Comparison of ENCODE assay signal across 20 mouse cellular contexts in genomic region chr4:148790940-148791339, GRCm38 (mm10). TPM values are rescaled to one million over a fixed set of nuclear protein-coding genes. Genes with fewer than 3 reads are reported as not detected.
A peak's percentile ranks its signal among the peaks of the same experiment; 100 is the strongest.
DNase-seq lines count a peak whose midpoint lies in the region; ATAC-seq and TF ChIP-seq lines count a peak whose summit lies in the region.
"Had no signal": no experiment of that assay in that cellular context is flagged by ENCODE, and none has a peak within 500 bp of the region (broad histone marks: within the 10 kb centered on the region; RNA-seq: fewer than 3 reads in every experiment).

No protein-coding gene starts in this region.

- H3K4me2 ChIP-seq in stomach, postnatal 0 days (replicated peaks; ENCODE audit: low read depth) = no peak overlapping the region
- H3K4me2 ChIP-seq: forebrain, embryonic 13.5 days; heart, embryonic 13.5 days; hindbrain, embryonic 12.5 days had no signal

- 61% methylated on average over 8 of the region's 8 CpGs for WGBS in heart, embryonic 10.5 days
- WGBS in limb, embryonic 10.5 days = 71% methylated on average over 8 of the region's 8 CpGs
- 65% methylated on average over 8 of the region's 8 CpGs for WGBS in stomach, postnatal 0 days

- no peak for TF ChIP-seq EP300 in stomach, postnatal 0 days (optimal IDR thresholded peaks at IDR 0.05)

- no peaks in the 10 kb centered on the region for H3K36me3 ChIP-seq in heart, embryonic 10.5 days
- H3K36me3 ChIP-seq in limb, embryonic 10.5 days = no peaks in the 10 kb centered on the region
- no peaks in the 10 kb centered on the region for H3K36me3 ChIP-seq in stomach, postnatal 0 days (ENCODE audit: control insufficient read depth, insufficient read depth, low read length)
- H3K36me3 ChIP-seq: embryonic facial prominence, embryonic 10.5 days; heart, embryonic 13.5 days; hindbrain, embryonic 12.5 days had no signal

- TF ChIP-seq CTCF in stomach, postnatal 0 days (IDR thresholded peaks at IDR 0.05; ENCODE audit: low read depth) = no peak

- ATAC-seq in stomach, postnatal 0 days (ENCODE audit: low FRiP score, low TSS enrichment) = peak; percentile 69
- ATAC-seq: forebrain, embryonic 13.5 days; forebrain, postnatal 0 days; hindbrain, embryonic 16.5 days had no signal

- H3K9me3 ChIP-seq in heart, embryonic 10.5 days = no peaks in the 10 kb centered on the region
- H3K9me3 ChIP-seq in limb, embryonic 10.5 days (replicated peaks) = no peaks in the 10 kb centered on the region
- no peaks in the 10 kb centered on the region for H3K9me3 ChIP-seq in stomach, postnatal 0 days (ENCODE audit: control insufficient read depth, low read length)
- H3K9me3 ChIP-seq: embryonic facial prominence, embryonic 10.5 days; forebrain, embryonic 13.5 days; heart, embryonic 13.5 days; hindbrain, embryonic 12.5 days had no signal

- H3K9ac ChIP-seq in stomach, postnatal 0 days (ENCODE audit: low read length) = no peak overlapping the region
- H3K9ac ChIP-seq: forebrain, embryonic 13.5 days; forebrain, postnatal 0 days; hindbrain, embryonic 12.5 days had no signal

- no peak for DNase-seq in heart, embryonic 10.5 days (ENCODE audit: low spot score)
- DNase-seq in heart, postnatal 36 days = no peak
- peak; percentile 12 for DNase-seq in urinary bladder, postnatal 14 days (ENCODE audit: low spot score)
- DNase-seq in urinary bladder, postnatal 10 days (ENCODE audit: low spot score) = no peak
- DNase-seq in limb, embryonic 10.5 days (ENCODE audit: low spot score) = no peak
- peak; percentile 54 for DNase-seq in stomach, postnatal 0 days (ENCODE audit: low spot score)
- DNase-seq in left cerebral cortex, adult 11 months (ENCODE audit: low spot score) = no peak
- no peak for DNase-seq in frontal cortex, postnatal 36 days (ENCODE audit: low spot score in 2 of 2)
- DNase-seq: adrenal gland, postnatal 10 days; cerebellum, adult 2 months; cerebellum, postnatal 14 days; forebrain, postnatal 0 days; gastrocnemius, adult 2 months; gastrocnemius, postnatal 25 days; heart, postnatal 4 days had no signal

- 0 out of 2 replicates have a peak, but pooled peaks cover 9% of the 10 kb centered on the region for H3K27me3 ChIP-seq in heart, embryonic 10.5 days (ENCODE audit: insufficient read depth, poor library complexity, severe bottlenecking)
- peaks cover 72% of the 10 kb centered on the region for H3K27me3 ChIP-seq in limb, embryonic 10.5 days (ENCODE audit: low read depth, poor library complexity, severe bottlenecking)
- no peaks in the 10 kb centered on the region for H3K27me3 ChIP-seq in stomach, postnatal 0 days (ENCODE audit: control insufficient read depth, insufficient read depth, low read length)

- intact Hi-C loops in heart, postnatal 36 days (cut with DNase I) = no loop called here

- H3K4me3 ChIP-seq in heart, embryonic 10.5 days = no peak overlapping the region
- H3K4me3 ChIP-seq in limb, embryonic 10.5 days = no peak overlapping the region
- H3K4me3 ChIP-seq in stomach, postnatal 0 days (ENCODE audit: low read depth, low read length) = no peak overlapping the region
- H3K4me3 ChIP-seq: embryonic facial prominence, embryonic 10.5 days; forebrain, embryonic 13.5 days; gastrocnemius, adult 2 months; heart, embryonic 13.5 days; hindbrain, embryonic 12.5 days had no signal

- H3K4me1 ChIP-seq in heart, embryonic 10.5 days = peaks cover 74% of the 10 kb centered on the region
- peaks cover 42% of the 10 kb centered on the region for H3K4me1 ChIP-seq in limb, embryonic 10.5 days
- no peaks in the 10 kb centered on the region; the same call in 1 of the 2 replicates for H3K4me1 ChIP-seq in stomach, postnatal 0 days (replicated peaks; ENCODE audit: control insufficient read depth, insufficient read depth)

- peak overlapping the region; percentile 70 for H3K27ac ChIP-seq in heart, embryonic 10.5 days
- 0 out of 2 replicates have a peak overlapping the region, but pooled peaks have one; percentile 0 for H3K27ac ChIP-seq in limb, embryonic 10.5 days
- H3K27ac ChIP-seq in stomach, postnatal 0 days (replicated peaks) = peak overlapping the region; percentile 45; the same call in 1 of the 2 replicates
- H3K27ac ChIP-seq: embryonic facial prominence, embryonic 10.5 days; forebrain, embryonic 13.5 days; gastrocnemius, adult 2 months; heart, embryonic 13.5 days; hindbrain, embryonic 12.5 days had no signal

RNA-seq across cellular contexts. Expression of gene Casz1, which starts 13.3 kb away (rescaled TPM):
- polyA plus RNA-seq in heart, embryonic 10.5 days (2016; fragmentation: Nextera tagmentation; extraction: Ambion mirVana) = 15.9 and 26.3 TPM in 2 replicates
- 10 to 100 TPM; 38.7 to 45.3 TPM for total RNA-seq in heart, postnatal 36 days (2021)
- polyA plus RNA-seq in limb, embryonic 10.5 days (2016; fragmentation: Nextera tagmentation; extraction: Ambion mirVana) = 1.0 and 2.1 TPM in 2 replicates
- 9.4 and 10.3 TPM in 2 replicates for polyA plus RNA-seq in stomach, postnatal 0 days (2015; fragmentation: Nextera tagmentation; extraction: Ambion mirVana)

Comparison
In these comparisons a context has a peak if more than half of its experiments do, and no peak if none do; other contexts are left out.
1. DNase-seq: peak in urinary bladder, postnatal 14 days (single experiment) and stomach, postnatal 0 days (single experiment); none in heart, embryonic 10.5 days (single experiment), heart, postnatal 36 days (0 of 2), urinary bladder, postnatal 10 days (single experiment), limb, embryonic 10.5 days (single experiment), left cerebral cortex, adult 11 months (single experiment) and frontal cortex, postnatal 36 days (0 of 2).
2. H3K27ac ChIP-seq: peak in every context shown above with its lines; median percentile 70 in heart, embryonic 10.5 days; 45 in stomach, postnatal 0 days; 0 in limb, embryonic 10.5 days.